Mouse (Mus musculus): ENCODE measurements around the gene Pfdn2. TPM values are rescaled to one million over a fixed set of nuclear protein-coding genes. Genes with fewer than 3 reads are reported as not detected.

Pfdn2 gene
- polyA plus RNA-seq, 3 experiments from 2014 or later: 48.9 to 70.1 (median 58.1) TPM

GRCm38 (mm10) chr1:171356814-171357213 lies 11.3 kb downstream of the Pfdn2 start:
- no peak for ATAC-seq

DNA sequence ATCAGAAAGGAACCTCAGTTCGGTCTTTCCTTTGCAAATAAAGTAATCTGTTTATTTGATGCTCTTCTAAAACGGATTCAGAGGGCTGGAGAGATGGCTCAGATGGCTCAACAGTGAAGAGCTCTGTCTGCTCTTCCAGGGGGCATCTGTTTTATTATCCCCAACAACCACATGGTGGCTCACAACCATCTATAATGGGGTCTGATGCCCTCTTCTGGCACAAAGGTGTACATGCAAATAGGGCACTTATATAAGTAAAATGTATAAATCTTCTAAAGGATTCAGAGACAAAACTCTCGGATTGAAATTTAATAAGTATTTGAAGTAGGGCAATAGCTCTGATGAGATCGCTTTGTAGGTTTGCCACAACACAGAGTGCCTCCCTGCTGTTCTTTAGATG lies 13.0 kb downstream of the Pfdn2 start:
- peak; percentile 37 for ATAC-seq

DNA sequence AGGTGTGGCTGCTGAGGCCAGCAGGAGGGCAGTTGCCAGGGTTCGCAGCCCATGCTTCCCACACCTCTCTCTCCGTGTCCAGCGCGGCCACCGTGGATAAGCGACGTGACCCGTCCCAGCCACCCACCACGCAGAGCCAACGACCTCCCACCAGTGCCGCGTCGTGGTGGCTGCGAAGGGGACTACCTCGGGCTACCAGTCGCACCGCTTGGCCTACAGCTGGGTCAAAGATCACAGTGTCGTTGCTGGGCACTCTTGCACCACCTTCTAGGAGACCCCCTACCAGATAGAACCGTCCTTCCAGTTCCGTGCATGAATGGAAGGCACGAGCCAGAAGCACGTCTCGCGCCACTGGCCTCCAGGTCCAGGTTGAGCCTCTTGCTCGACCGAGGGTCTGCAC lies 14.8 kb downstream of the Pfdn2 start:
- ATAC-seq: no peak

DNA sequence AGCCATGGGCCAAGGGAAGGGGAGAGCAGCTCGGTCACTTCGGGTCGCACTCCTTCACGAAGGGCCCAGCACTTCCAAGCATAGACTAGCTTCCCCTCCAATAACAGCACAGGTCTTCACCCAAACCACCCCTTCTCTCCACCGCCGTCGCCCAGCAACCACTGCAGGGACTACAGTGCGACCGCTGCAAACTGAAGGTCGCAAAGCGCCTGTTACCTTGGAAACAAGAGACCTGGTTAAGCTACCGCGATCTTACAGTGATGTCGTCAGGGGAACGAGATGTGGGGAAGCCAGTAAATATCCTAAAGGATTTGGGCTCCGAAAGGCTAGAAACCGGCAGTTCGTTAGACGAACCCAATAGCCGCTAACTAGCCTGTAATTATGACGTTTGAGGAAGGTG lies 15.2 kb downstream of the Pfdn2 start, which contains the start of gene Klhdc9:
TSS of gene Klhdc9 (minus strand) at position 143 of the 400 bp plus-strand sequence.
- peak; percentile 88 for ATAC-seq

- peak; percentile 71 for ATAC-seq
These were observed 15.9 kb downstream of the Pfdn2 start for GRCm38 (mm10) chr1:171361106-171362103.

- no peak for ATAC-seq
These were observed 20.5 kb downstream of the Pfdn2 start for GRCm38 (mm10) chr1:171365934-171366333.

GRCm38 (mm10) chr1:171369845-171370556 lies 24.5 kb downstream of the Pfdn2 start, which contains the start of gene Nectin4:
Gene Nectin4 (plus strand): TSS chr1:171370099.
- ATAC-seq: no peak

- ATAC-seq: no peak
These were observed 27.4 kb downstream of the Pfdn2 start for GRCm38 (mm10) chr1:171372880-171373279.

- no peak for ATAC-seq
These were observed 28.5 kb downstream of the Pfdn2 start for GRCm38 (mm10) chr1:171373946-171374345.

DNA sequence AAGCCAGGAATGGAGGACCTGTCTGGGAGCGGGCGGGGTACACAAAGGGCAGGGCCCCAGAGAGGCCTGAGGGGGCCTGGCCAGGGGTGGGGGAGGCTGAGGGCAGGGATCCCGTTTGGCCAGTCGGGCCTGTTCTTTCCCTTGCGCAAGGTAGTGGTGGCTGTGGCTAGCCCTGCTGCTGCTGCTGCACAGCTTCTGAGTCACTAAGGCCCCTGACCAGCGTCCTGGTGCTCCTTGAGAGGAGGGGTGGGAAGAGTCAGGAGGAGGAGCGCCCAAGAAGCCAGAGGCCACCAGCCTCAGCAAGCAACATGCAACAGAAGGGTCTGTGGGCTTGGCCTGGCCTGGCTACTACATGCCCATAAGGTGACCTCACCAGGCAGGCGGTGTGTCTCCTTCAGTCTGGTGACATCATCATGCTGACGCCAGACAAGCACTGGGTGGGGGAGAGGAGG lies 30.2 kb downstream of the Pfdn2 start:
- no peak for ATAC-seq

DNA sequence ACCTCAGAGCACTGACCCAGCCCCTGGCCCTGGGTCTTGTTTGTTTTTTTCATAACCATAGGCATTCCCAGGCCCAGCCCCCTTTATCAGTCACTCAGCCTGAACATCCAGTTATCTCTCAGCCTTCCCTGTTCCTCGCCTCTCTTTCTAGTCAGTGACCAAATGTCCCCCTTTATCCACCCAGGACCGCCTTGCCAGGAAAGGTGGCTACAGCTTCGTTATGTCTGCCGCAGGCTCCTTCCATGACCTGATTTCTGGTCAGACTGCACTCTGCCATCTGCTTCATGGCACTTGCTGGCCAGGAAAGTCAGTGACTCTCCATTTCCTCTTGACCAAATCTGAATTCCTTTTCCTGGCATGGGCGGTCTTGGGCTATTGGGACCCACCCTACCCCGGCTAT lies 32.8 kb downstream of the Pfdn2 start:
- no peak for ATAC-seq

- peak; percentile 99 for ATAC-seq
These were observed 34.6 kb downstream of the Pfdn2 start for GRCm38 (mm10) chr1:171379935-171380599.

GRCm38 (mm10) chr1:171382096-171382620 lies 36.7 kb downstream of the Pfdn2 start:
- ATAC-seq: no peak

DNA sequence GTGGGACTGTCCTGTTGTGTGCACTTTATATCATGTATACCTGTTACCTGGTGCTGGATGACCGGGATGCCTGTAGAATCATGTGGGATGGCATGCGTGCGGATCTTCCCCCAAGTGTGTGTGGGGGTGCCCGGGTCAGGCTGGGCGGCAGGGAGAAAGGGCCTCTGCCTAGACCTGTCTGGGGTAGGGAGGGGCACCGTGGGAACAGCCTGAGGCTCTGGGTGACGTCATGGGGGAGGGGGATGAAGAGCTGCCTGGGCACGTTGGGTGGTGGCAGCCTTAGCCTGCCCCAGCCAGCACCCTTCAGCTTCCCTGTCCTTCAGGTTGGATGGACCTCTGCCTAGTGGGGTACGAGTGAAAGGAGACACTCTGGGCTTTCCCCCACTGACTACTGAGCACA lies 38.9 kb downstream of the Pfdn2 start:
- no peak for ATAC-seq

GRCm38 (mm10) chr1:171385171-171385570 lies 39.7 kb downstream of the Pfdn2 start:
- ATAC-seq: no peak

- ATAC-seq: no peak
These were observed 41.6 kb downstream of the Pfdn2 start for GRCm38 (mm10) chr1:171387099-171387498.

GRCm38 (mm10) chr1:171388376-171389102 lies 43.1 kb downstream of the Pfdn2 start, which contains the start of gene Arhgap30:
Gene Arhgap30 (plus strand): TSS chr1:171388954.
- ATAC-seq: peak; percentile 88

- ATAC-seq: peak; percentile 75
These were observed 44.6 kb downstream of the Pfdn2 start for GRCm38 (mm10) chr1:171390101-171390500.

GRCm38 (mm10) chr1:171401821-171402220 lies 56.4 kb downstream of the Pfdn2 start:
- no peak for ATAC-seq

DNA sequence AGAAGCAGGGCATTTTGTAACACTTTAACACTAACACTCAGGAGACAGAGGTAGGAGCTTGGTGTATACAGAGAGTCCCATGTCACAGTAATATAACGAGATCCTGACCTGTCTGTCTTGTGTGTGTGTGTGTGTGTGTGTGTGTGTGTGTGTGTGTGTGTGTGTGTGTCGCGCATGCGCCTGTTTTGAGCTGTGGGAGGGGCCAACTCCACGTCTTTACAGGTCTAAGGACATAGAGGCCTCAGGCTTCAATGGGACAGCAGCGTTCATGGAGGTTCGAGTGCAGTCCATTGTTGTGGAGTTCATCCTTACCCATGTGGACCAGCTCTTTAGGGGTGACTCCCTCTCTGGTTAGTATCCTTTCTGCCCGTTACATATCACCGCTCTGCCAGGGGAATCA lies 57.5 kb downstream of the Pfdn2 start:
- no peak for ATAC-seq

DNA sequence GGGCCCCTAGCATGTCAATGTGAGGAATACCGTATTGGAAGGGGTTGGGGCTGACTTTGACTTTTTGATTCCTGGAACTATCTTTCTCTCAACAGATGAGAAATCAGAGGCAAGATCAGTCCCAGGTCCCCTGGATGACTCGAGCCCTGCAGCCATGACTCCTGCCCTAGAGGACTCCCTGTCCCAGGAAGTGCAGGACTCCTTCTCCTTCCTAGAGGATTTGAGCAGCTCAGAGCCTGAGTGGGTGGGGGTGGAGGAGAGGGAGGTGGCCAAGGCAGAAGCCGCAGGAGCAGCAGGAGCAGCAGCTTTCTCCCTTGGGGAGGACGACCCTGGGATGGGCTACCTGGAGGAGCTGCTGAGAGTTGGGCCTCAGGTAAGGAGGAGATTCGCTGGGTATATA lies 61.8 kb downstream of the Pfdn2 start:
- ATAC-seq: no peak

Measured in inflammation-experienced regulatory T-cells, adult 6 months (primary cell).